Mouse (Mus musculus) erythroblast, embryonic 14.5 days (primary cell): Measurements from ENCODE around the gene Tnr.

ENCODE experiments used
- GATA1 ChIP-seq: IDR thresholded peaks from 2 replicates; pipeline ENCODE4 v1.6.1; 2012; ENCODE audit warnings: low read length, inconsistent platforms, mixed read lengths
- TAL1 ChIP-seq: IDR thresholded peaks from 3 replicates; pipeline ENCODE4 v1.6.1; 2012; ENCODE audit warnings: low read length, inconsistent platforms, mixed read lengths

- TF ChIP-seq GATA1: no peak
- no peak for TF ChIP-seq TAL1
Measured at GRCm38 (mm10) chr1:159901366-159902119, 378.0 kb downstream of the Tnr start.
